Mouse (Mus musculus) spleen, postnatal 10 days (tissue): ENCODE results near the gene Slc35a2.
"Not testable (repeated sequence)": the region's sequence is repeated elsewhere in the genome, so short reads cannot be mapped to it uniquely, and the experiment has no call there.

ENCODE experiments used
- DNase-seq, 2 experiments: peaks; one replicate each; pipeline ENCODE4 v3.0.0; 2021 to 2022; ENCODE audit warnings: low spot score in 2 of 2

Gene Slc35a2

DNA sequence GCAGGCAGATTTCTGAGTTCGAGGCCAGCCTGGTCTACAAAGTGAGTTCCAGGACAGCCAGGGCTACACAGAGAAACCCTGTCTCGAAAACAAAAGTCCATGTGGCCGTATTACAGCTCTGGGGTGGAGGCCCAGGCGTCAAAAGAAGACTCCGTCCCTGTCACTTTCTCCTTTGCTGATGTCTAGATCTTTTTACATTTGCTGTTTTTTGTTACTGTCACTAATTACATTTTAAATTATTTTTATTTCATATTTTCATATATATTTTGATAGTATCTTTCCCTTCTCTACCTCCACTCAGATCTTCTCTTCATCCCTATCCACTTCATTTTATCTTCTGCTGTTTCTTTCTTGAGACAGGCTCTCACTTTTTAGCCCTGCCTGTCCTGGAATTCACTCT, 23.9 kb downstream of the Slc35a2 start, which contains the start of gene Gm10491:
Gm10491 (minus strand) TSS at position 101 of the 400 bp plus-strand sequence.
- DNase-seq = no peak

DNA sequence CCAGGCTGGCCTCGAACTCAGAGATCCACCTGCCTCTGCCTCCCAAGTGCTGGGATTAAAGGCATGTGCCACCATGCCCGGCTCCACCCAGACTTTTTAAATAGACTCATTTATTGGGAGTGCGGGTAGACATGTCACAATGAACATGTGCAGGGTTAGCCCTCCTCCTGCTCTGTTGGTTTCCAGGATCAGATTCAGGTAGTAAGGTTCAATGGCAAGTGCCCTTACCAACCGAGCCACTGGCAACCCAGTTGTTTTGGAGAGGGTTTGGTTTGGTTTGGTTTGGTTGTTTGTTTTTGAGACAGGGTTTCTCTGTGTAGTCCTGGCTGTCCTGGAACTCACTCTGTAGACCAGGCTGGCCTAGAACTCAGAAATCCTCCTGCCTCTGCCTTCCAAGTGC, 25.4 kb downstream of the Slc35a2 start, which contains the start of gene Gm10490:
Gm10490 (plus strand) TSS at position 301 of the 400 bp plus-strand sequence.
- not testable (repeated sequence) for DNase-seq

DNA sequence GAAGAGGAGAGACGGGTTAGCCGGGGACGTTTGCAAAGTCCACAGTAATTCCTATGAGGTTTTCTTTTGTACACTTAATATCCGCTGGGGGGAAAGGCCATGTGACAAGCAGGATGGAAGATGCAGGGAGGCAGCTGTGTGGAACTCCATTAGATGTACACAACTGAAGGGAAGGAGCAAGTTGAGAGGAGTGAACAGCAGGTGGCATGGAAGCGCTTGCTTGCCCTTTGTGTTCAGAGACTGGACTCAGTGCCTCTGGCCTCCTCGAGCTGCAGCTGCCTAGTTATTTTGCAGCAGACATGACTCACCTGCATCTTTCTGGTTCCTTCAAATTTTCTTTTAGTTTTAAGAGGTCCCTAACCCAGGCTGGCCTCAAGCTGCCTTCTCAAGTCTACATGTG, 26.6 kb downstream of the Slc35a2 start:
- no peak for DNase-seq

DNA sequence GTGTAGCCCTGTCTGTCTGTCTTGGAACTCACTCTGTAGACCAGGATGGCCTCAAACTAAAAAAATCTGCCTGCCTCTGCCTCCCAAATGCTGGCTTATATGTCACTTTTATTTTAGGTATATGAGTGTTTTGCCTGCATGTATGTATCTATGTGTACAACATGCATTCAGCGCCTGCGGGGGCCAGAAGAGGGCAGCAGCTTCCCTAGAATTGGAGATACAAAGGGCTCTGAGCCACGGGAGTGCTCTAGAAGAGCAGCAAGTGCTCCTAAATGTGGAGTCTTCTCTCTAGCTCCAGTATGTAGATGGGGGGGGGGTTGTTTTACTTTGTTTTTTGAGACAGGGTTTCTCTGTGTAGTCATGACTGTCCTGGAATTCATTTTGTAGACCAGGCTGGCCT, 31.8 kb downstream of the Slc35a2 start:
- peak in 1 of 2 experiments; percentile 37 for DNase-seq

DNA sequence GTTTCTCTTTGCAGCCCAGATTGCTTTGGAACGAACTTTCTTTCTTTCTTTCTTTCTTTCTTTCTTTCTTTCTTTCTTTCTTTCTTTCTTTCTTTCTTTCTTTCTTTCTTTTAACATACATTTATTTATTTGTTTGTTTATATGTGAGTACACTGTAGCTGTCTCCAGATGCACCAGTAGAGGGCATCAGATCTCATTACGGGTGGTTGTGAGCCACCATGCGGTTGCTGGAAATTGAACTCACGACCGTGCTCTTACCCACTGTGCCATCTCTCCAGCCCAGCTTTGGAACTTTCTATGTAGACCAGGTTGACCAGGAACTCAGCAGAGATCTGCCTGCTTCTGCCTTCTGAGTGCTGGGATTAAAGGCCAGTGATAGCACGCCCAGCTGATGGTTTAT, 34.1 kb downstream of the Slc35a2 start:
- not testable (repeated sequence) for DNase-seq

DNA sequence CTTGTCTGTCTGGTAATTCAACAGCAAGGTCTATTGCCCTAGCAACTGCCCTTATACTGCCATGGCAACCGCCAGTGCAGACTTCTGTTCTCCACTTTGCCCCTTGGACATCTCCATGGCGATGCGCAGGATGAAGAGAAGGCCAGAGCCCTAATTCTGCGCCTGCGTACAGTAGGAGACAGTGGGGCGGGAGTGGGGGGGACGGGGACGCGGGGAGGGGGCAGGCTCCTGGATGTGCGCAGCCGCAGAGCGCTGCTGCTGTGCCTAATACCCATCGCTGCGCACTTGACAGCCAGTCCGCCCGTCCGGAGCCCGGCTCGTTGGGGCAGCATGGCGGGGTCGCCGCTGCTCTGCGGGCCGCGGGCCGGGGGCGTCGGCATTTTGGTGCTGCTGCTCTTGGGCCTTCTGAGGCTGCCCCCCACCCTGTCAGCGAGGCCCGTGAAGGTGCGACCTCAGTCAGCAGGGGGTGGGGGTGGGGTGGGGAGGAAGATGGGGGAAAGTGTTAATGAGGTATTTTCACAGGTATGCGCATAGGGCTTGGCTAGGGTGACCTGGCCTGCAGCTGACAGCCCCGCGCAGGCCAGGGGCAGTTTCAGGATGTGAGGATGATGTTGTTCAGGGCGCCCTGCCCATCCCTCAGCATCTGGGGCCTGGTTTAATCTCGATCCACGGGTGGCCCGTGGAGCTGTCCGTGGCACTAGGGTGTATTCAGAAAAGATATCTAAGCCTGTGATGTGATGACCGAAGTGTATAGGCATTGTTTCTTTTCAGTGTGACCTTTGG, 36.0 kb downstream of the Slc35a2 start, which contains the start of gene Pcsk1n:
Pcsk1n (plus strand) TSS at position 222 of the 783 bp plus-strand sequence.
- no peak for DNase-seq

DNA sequence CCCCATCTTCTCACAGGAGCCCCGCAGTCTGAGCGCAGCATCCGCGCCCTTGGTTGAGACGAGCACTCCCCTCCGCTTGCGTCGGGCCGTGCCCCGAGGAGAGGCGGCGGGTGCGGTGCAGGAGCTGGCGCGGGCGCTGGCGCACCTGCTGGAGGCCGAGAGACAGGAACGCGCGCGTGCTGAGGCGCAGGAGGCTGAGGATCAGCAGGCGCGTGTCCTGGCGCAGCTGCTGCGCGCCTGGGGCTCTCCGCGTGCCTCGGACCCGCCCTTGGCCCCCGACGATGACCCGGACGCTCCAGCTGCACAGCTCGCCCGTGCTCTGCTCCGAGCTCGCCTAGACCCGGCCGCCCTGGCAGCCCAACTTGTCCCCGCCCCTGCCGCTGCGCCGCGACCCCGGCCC, 38.2 kb downstream of the Slc35a2 start:
- DNase-seq = no peak

DNA sequence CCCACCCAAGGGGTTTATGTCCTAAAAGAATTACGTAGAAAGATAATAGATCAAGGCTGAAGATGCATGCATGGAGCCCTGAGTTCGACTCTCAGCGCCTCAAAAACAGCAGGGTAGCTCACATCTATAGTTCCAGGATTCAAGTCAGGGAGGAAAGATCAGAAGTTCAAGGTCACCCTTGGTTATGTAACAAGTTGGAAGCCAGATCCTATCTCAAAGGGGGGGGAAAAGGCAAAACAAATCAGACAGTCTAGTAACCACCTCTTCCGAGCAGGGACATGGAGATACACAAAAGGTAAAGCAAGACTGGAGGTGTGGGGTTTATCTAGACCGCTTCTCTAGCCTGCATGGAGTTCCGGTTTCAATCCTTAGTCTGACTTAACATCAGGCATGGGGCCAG, 42.4 kb downstream of the Slc35a2 start:
- no peak for DNase-seq

DNA sequence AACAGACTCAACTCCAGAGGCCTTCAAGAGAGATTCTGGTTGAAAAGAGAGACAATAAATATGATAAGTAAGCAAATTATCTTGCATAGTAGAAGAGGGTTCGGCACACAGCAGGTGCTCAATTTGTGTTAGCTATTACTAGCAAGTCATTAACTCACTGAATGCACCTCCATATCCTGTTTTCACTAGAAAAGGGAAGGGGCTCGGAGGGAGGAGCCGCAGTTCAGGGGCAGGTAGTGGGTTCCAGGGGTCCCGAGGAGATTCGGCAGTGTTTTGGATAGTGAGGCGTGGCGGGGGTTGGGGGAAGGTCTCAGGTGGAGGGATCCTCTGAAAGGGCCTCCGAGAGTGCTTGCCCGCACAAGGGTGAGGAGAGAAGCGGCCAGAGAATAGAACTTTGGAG, 43.3 kb downstream of the Slc35a2 start:
- no peak for DNase-seq

DNA sequence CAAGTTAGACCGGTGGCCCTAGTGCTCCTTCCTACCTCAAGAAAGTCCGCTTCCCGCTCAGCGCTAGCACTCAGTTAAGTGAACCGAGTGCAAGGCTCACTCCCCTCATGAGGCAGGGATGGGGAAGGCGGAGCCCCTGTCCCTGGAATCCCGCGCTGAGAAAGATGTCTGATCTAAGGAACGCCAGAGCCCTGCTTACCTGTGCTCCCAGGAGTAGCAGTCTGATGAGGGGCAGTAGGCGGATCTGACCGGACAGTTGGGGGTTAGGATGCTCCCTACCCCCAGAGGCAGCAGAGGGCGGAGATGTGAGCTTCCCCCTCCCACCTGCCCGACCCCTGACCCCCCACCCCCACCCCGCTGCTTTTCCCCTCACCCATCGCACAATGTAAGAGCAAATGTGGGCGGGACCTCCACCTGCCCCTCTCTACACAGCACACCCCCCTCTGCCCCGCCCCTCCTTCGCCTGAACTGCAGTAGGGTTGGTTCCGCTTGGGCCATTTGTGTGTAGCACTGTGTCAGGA, 44.5 kb downstream of the Slc35a2 start, which contains the start of gene Eras:
Eras (minus strand) TSS at position 338 of the 521 bp plus-strand sequence.
- no peak for DNase-seq

DNA sequence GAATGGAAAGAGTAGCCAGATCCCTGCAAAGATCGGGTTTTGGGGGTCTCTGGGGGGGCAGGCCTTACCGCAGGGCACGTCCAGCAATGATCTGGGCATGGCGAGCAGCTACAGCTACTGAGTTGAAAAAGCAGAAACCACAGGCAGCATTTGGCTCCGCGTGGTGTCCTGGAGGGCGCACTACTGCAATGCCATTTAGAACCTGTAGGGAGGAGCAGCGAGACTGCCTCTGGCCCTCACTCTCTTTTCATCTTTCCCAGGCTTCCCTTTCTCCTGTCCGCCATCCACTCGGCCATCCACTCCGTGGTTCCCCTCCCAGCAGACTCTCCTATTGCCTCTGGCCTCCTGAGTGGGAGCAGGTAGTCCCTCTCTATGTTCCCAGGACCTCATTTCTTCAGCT, 53.0 kb downstream of the Slc35a2 start:
- no peak for DNase-seq

DNA sequence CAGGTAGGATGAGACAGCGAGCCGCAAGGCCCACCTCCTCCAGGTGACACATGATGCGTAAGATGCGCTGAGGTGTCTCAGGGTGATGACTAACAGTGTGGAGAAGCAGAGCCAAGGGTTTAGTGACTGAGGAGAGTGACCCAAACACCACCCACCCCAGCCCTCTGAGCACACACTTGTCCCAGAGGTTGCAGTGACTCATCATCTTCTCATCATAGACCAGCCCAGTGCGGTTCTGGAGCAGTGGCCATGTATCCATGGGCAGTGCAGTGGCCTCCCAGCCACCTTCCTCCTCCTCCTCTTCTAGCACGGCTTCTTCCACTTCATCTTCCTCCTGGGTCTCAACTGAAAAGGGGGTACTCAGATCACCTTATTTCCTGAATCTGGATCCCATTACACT, 53.8 kb downstream of the Slc35a2 start:
- DNase-seq = no peak
